Mouse (Mus musculus): ENCODE data around the gene Kat14. TPM values are rescaled to one million over a fixed set of nuclear protein-coding genes. Genes with fewer than 3 reads are reported as not detected.
"Not testable (repeated sequence)": the region's sequence is repeated elsewhere in the genome, so short reads cannot be mapped to it uniquely, and the experiment has no call there.

The Kat14 gene
- total RNA-seq (2021): 10 to 100 TPM; 32.2 to 36.0 TPM

- peak; percentile 94 to 95 for DNase-seq (ENCODE audit: low spot score in 2 of 2)
- intact Hi-C loops (cut with DNase I): loop anchor here (2.0 kb wide), 2 partner anchors 38 to 76 kb away; no protein-coding TSS in a partner anchor
These were observed at the start of gene Kat14, which contains the start of gene Pet117 for GRCm38 (mm10) chr2:144368400-144369019. Gene Kat14 (plus strand): TSS chr2:144368983. Gene Pet117 (plus strand): TSS chr2:144368996.

- intact Hi-C loops (cut with DNase I): no loop called here
These were observed 44.6 kb upstream of the Kat14 start for GRCm38 (mm10) chr2:144324218-144324617.

GRCm38 (mm10) chr2:144329451-144329850 is 39.3 kb upstream of the Kat14 start:
- no peak for DNase-seq (ENCODE audit: low spot score in 2 of 2)
- intact Hi-C loops (cut with DNase I): no loop called here

More at GRCm38 (mm10) chr2:144324218-144324617, 44.6 kb upstream of the Kat14 start:
- DNase-seq (ENCODE audit: low spot score in 2 of 2): no peak

GRCm38 (mm10) chr2:144329937-144330336 is 38.8 kb upstream of the Kat14 start:
- intact Hi-C loops (cut with DNase I): loop anchor here (2.0 kb wide), 1 partner anchor 39 kb away; the partner anchor contains the start of genes Kat14 and Pet117
- no peak for DNase-seq (ENCODE audit: low spot score in 2 of 2)

GRCm38 (mm10) chr2:144330352-144330959 is 38.3 kb upstream of the Kat14 start:
- intact Hi-C loops (cut with DNase I): loop anchor here (2.0 kb wide), 1 partner anchor 38 kb away; the partner anchor contains the start of genes Kat14 and Pet117
- no peak for DNase-seq (ENCODE audit: low spot score in 2 of 2)

- peak in 1 of 2 experiments; percentile 31 for DNase-seq (ENCODE audit: low spot score in 2 of 2)
- intact Hi-C loops (cut with DNase I): loop anchor here (2.0 kb wide), 1 partner anchor 38 kb away; the partner anchor contains the start of genes Kat14 and Pet117
These were observed 37.8 kb upstream of the Kat14 start for GRCm38 (mm10) chr2:144330960-144331371.

- intact Hi-C loops (cut with DNase I): loop anchor here (2.0 kb wide), 2 partner anchors 31 to 37 kb away; partner anchors contain the start of genes Kat14 and Pet117
- no peak for DNase-seq (ENCODE audit: low spot score in 2 of 2)
These were observed 37.1 kb upstream of the Kat14 start, which contains the start of gene Ovol2 for GRCm38 (mm10) chr2:144331401-144332302. Gene Ovol2 (minus strand): TSS chr2:144332146.

GRCm38 (mm10) chr2:144332486-144332885 is 36.3 kb upstream of the Kat14 start:
- DNase-seq (ENCODE audit: low spot score in 2 of 2): no peak
- intact Hi-C loops (cut with DNase I): loop anchor here (2.0 kb wide), 1 partner anchor 32 kb away; no protein-coding TSS in a partner anchor

- DNase-seq (ENCODE audit: low spot score in 2 of 2): peak in 1 of 2 experiments; percentile 78
- intact Hi-C loops (cut with DNase I): loop anchor here (2.0 kb wide), 1 partner anchor 32 kb away; no protein-coding TSS in a partner anchor
These were observed 35.5 kb upstream of the Kat14 start for GRCm38 (mm10) chr2:144333138-144333842.

GRCm38 (mm10) chr2:144337230-144337629 is 31.6 kb upstream of the Kat14 start:
- intact Hi-C loops (cut with DNase I): no loop called here
- DNase-seq (ENCODE audit: low spot score in 2 of 2): no peak

- intact Hi-C loops (cut with DNase I): no loop called here
- DNase-seq (ENCODE audit: low spot score in 2 of 2): no peak
These were observed 31.1 kb upstream of the Kat14 start for GRCm38 (mm10) chr2:144337701-144338100.

- intact Hi-C loops (cut with DNase I); DNase-seq (ENCODE audit: low spot score in 2 of 2): not testable (repeated sequence)
These were observed 30.6 kb upstream of the Kat14 start for GRCm38 (mm10) chr2:144338149-144338548.

- intact Hi-C loops (cut with DNase I): no loop called here
These were observed 25.6 kb upstream of the Kat14 start for GRCm38 (mm10) chr2:144343158-144343557.

GRCm38 (mm10) chr2:144348525-144348924 is 20.3 kb upstream of the Kat14 start:
- intact Hi-C loops (cut with DNase I): no loop called here
- DNase-seq (ENCODE audit: low spot score in 2 of 2): no peak

More at GRCm38 (mm10) chr2:144343158-144343557, 25.6 kb upstream of the Kat14 start:
- DNase-seq (ENCODE audit: low spot score in 2 of 2): no peak

GRCm38 (mm10) chr2:144352843-144353242 is 15.9 kb upstream of the Kat14 start:
- intact Hi-C loops (cut with DNase I): no loop called here
- DNase-seq (ENCODE audit: low spot score in 2 of 2): peak in 1 of 2 experiments; percentile 80

- intact Hi-C loops (cut with DNase I): loop anchor here (2.0 kb wide), 2 partner anchors 38 to 76 kb away; no protein-coding TSS in a partner anchor
- no peak for DNase-seq (ENCODE audit: low spot score in 2 of 2)
These were observed 238 bp downstream of the Kat14 start for GRCm38 (mm10) chr2:144369020-144369421.

GRCm38 (mm10) chr2:144369511-144369910 is 728 bp downstream of the Kat14 start:
- no peak for DNase-seq (ENCODE audit: low spot score in 2 of 2)
- intact Hi-C loops (cut with DNase I): loop anchor here (2.0 kb wide), 2 partner anchors 39 to 77 kb away; no protein-coding TSS in a partner anchor

- intact Hi-C loops (cut with DNase I): no loop called here
- no peak for DNase-seq (ENCODE audit: low spot score in 2 of 2)
These were observed 2.8 kb downstream of the Kat14 start for GRCm38 (mm10) chr2:144371566-144371965.

- DNase-seq (ENCODE audit: low spot score in 2 of 2): peak; percentile 22 to 69
- intact Hi-C loops (cut with DNase I): loop anchor here (1.0 kb wide), 1 partner anchor 81 kb away; no protein-coding TSS in a partner anchor
These were observed 4.3 kb downstream of the Kat14 start for GRCm38 (mm10) chr2:144373063-144373462.
